Mouse (Mus musculus) neural tube, embryonic 12.5 days (tissue): ENCODE results near the gene Hunk. TPM values are rescaled to one million over a fixed set of nuclear protein-coding genes. Genes with fewer than 3 reads are reported as not detected.

Experiments
- ATAC-seq: fragments of 200-750 bp; cut with Nextera tagmentation; 2 replicates; pipeline ENCODE4 v1.8.0; 2017; ENCODE audit warnings: low read depth, mild to moderate bottlenecking, moderate TSS enrichment, moderate library complexity; ENCODE audit not compliant: low FRiP score
- H3K27ac ChIP-seq: fragments of 300-500 bp; sonication (generic); 2 replicates; pipeline ENCODE4 v1.5.1; 2016
- H3K27me3 ChIP-seq: fragments of 300-500 bp; sonication (generic); replicated peaks from 2 replicates; pipeline ENCODE4 v1.6.1; 2016; ENCODE audit warnings: mild to moderate bottlenecking
- H3K36me3 ChIP-seq: fragments of 300-500 bp; sonication (generic); 2 replicates; pipeline ENCODE4 v1.6.1; 2016; ENCODE audit warnings: mild to moderate bottlenecking
- H3K4me1 ChIP-seq: fragments of 300-500 bp; sonication (generic); 2 replicates; pipeline ENCODE4 v1.6.1; 2016
- H3K4me2 ChIP-seq: fragments of 300-500 bp; sonication (generic); replicated peaks from 2 replicates; pipeline ENCODE4 v1.6.1; 2016; ENCODE audit warnings: mild to moderate bottlenecking
- H3K4me3 ChIP-seq: fragments of 300-500 bp; sonication (generic); 2 replicates; pipeline ENCODE4 v1.5.1; 2016
- H3K9ac ChIP-seq: fragments of 300-500 bp; sonication (generic); 2 replicates; pipeline ENCODE4 v1.6.1; 2016; ENCODE audit warnings: mild to moderate bottlenecking
- H3K9me3 ChIP-seq: fragments of 300-500 bp; sonication (generic); 2 replicates; pipeline ENCODE4 v1.6.1; 2016; ENCODE audit warnings: mild to moderate bottlenecking
- WGBS: fragments of 180-500 bp; shearing (Covaris S2); methylation state at CpG from one replicate; pipeline ENCODE4 v1.1.7; 2016; 5-methylcytosine and 5-hydroxymethylcytosine counted together
- polyA plus RNA-seq: library from polyadenylated mRNA; unstranded; fragments of >200 nt; fragmentation: Nextera tagmentation; extraction: Ambion mirVana; gene quantifications from 2 replicates; pipeline ENCODE4 v1.2.1, GENCODE M21; 2016

The Hunk gene
- polyA plus RNA-seq, 1 experiment from 2014 or later = 12.1 TPM

GRCm38 (mm10) chr16:90521191-90521950 lies 135.6 kb downstream of the Hunk start:
- Histone ChIP-seq H3K27me3 (no peaks in the 10 kb centered on the region), H3K4me1 (peaks cover 20% of the 10 kb centered on the region), H3K9me3 (no peaks in the 10 kb centered on the region), H3K4me2 (peak overlapping the region; percentile 30), H3K36me3 (no peaks in the 10 kb centered on the region), H3K27ac (no peak overlapping the region), H3K9ac (0 out of 2 replicates have a peak overlapping the region, but pooled peaks have one; percentile 21), H3K4me3 (no peak overlapping the region)
- WGBS = 12% methylated on average over 10 of the region's 10 CpGs
- ATAC-seq = peak; percentile 61

- no peak overlapping the region for H3K27ac ChIP-seq
- H3K9me3 ChIP-seq = no peaks in the 10 kb centered on the region
- peak overlapping the region; percentile 30 for H3K4me2 ChIP-seq
- H3K4me1 ChIP-seq = peaks cover 20% of the 10 kb centered on the region
- peak; percentile 82 for ATAC-seq
- WGBS = 11% methylated on average over 3 of the region's 3 CpGs
- H3K27me3 ChIP-seq = no peaks in the 10 kb centered on the region
- H3K9ac ChIP-seq = 0 out of 2 replicates have a peak overlapping the region, but pooled peaks have one; percentile 21
- H3K4me3 ChIP-seq = no peak overlapping the region
- H3K36me3 ChIP-seq = no peaks in the 10 kb centered on the region
Observed at GRCm38 (mm10) chr16:90521951-90522255, 136.1 kb downstream of the Hunk start.

- no peak for ATAC-seq
Observed at GRCm38 (mm10) chr16:90522575-90522974, 136.8 kb downstream of the Hunk start.

GRCm38 (mm10) chr16:90523373-90523772 lies 137.6 kb downstream of the Hunk start:
- Histone ChIP-seq H3K4me1 (peaks cover 20% of the 10 kb centered on the region), H3K9ac (no peak overlapping the region), H3K36me3 (no peaks in the 10 kb centered on the region), H3K4me3 (no peak overlapping the region), H3K9me3 (no peaks in the 10 kb centered on the region), H3K27ac (no peak overlapping the region), H3K4me2 (no peak overlapping the region), H3K27me3 (no peaks in the 10 kb centered on the region)
- no peak for ATAC-seq
- WGBS = 35% methylated on average over 6 of the region's 6 CpGs

More at GRCm38 (mm10) chr16:90522575-90522974, 136.8 kb downstream of the Hunk start:
- Histone ChIP-seq H3K4me1 (peaks cover 20% of the 10 kb centered on the region), H3K27me3 (no peaks in the 10 kb centered on the region), H3K9ac (no peak overlapping the region), H3K9me3 (no peaks in the 10 kb centered on the region), H3K36me3 (no peaks in the 10 kb centered on the region), H3K4me2 (no peak overlapping the region), H3K27ac (no peak overlapping the region), H3K4me3 (no peak overlapping the region)
- 50% methylated on average over 1 of the region's 1 CpGs for WGBS

GRCm38 (mm10) chr16:90523894-90524293 lies 138.1 kb downstream of the Hunk start:
- Histone ChIP-seq H3K36me3 (no peaks in the 10 kb centered on the region), H3K27ac (no peak overlapping the region), H3K9ac (no peak overlapping the region), H3K4me3 (no peak overlapping the region), H3K9me3 (no peaks in the 10 kb centered on the region), H3K4me1 (peaks cover 20% of the 10 kb centered on the region), H3K27me3 (no peaks in the 10 kb centered on the region), H3K4me2 (no peak overlapping the region)
- WGBS = 96% methylated on average over 18 of the region's 18 CpGs
- no peak for ATAC-seq

GRCm38 (mm10) chr16:90524393-90524792 lies 138.6 kb downstream of the Hunk start:
- Histone ChIP-seq H3K9ac (no peak overlapping the region), H3K4me1 (peaks cover 20% of the 10 kb centered on the region), H3K4me2 (no peak overlapping the region), H3K27ac (no peak overlapping the region), H3K27me3 (no peaks in the 10 kb centered on the region), H3K9me3 (no peaks in the 10 kb centered on the region), H3K36me3 (no peaks in the 10 kb centered on the region), H3K4me3 (no peak overlapping the region)
- 98% methylated on average over 18 of the region's 18 CpGs for WGBS
- no peak for ATAC-seq

- Histone ChIP-seq H3K4me3 (no peak overlapping the region), H3K36me3 (no peaks in the 10 kb centered on the region), H3K4me1 (no peaks in the 10 kb centered on the region), H3K9me3 (no peaks in the 10 kb centered on the region; the same call in 1 of the 2 replicates), H3K9ac (no peak overlapping the region), H3K27me3 (no peaks in the 10 kb centered on the region), H3K27ac (no peak overlapping the region), H3K4me2 (no peak overlapping the region)
- no peak for ATAC-seq
- WGBS = 39% methylated on average over 10 of the region's 10 CpGs
Observed at GRCm38 (mm10) chr16:90533119-90533673, 147.4 kb downstream of the Hunk start.

- Histone ChIP-seq H3K36me3 (no peaks in the 10 kb centered on the region), H3K4me2 (no peak overlapping the region), H3K27ac (no peak overlapping the region), H3K9ac (no peak overlapping the region), H3K9me3 (no peaks in the 10 kb centered on the region; the same call in 1 of the 2 replicates), H3K4me3 (no peak overlapping the region), H3K4me1 (no peaks in the 10 kb centered on the region), H3K27me3 (no peaks in the 10 kb centered on the region)
- no peak for ATAC-seq
- 91% methylated on average over 8 of the region's 8 CpGs for WGBS
Observed at GRCm38 (mm10) chr16:90534591-90534990, 148.8 kb downstream of the Hunk start.

GRCm38 (mm10) chr16:90538926-90539325 lies 153.1 kb downstream of the Hunk start:
- no peak for ATAC-seq

GRCm38 (mm10) chr16:90541191-90541590 lies 155.4 kb downstream of the Hunk start:
- no peak for ATAC-seq
- no peaks in the 10 kb centered on the region for H3K27me3 ChIP-seq
- no peak overlapping the region for H3K9ac ChIP-seq
- 85% methylated on average over 2 of the region's 2 CpGs for WGBS
- no peaks in the 10 kb centered on the region; the same call in 1 of the 2 replicates for H3K9me3 ChIP-seq
- H3K4me1 ChIP-seq = no peaks in the 10 kb centered on the region
- no peak overlapping the region for H3K4me3 ChIP-seq
- H3K4me2 ChIP-seq = no peak overlapping the region
- no peak overlapping the region for H3K27ac ChIP-seq
- H3K36me3 ChIP-seq = no peaks in the 10 kb centered on the region

More at GRCm38 (mm10) chr16:90538926-90539325, 153.1 kb downstream of the Hunk start:
- Histone ChIP-seq H3K36me3 (no peaks in the 10 kb centered on the region), H3K9me3 (no peaks in the 10 kb centered on the region; the same call in 1 of the 2 replicates), H3K4me2 (no peak overlapping the region), H3K27ac (no peak overlapping the region), H3K4me3 (no peak overlapping the region), H3K27me3 (no peaks in the 10 kb centered on the region), H3K4me1 (no peaks in the 10 kb centered on the region), H3K9ac (no peak overlapping the region)
- 85% methylated on average over 5 of the region's 5 CpGs for WGBS

- no peak for ATAC-seq
- no peaks in the 10 kb centered on the region for H3K4me1 ChIP-seq
- H3K27ac ChIP-seq = no peak overlapping the region
- no peaks in the 10 kb centered on the region for H3K9me3 ChIP-seq
- H3K27me3 ChIP-seq = no peaks in the 10 kb centered on the region
- no peak overlapping the region for H3K9ac ChIP-seq
- H3K36me3 ChIP-seq = no peaks in the 10 kb centered on the region
- no peak overlapping the region for H3K4me3 ChIP-seq
- H3K4me2 ChIP-seq = no peak overlapping the region
- WGBS = 78% methylated on average over 10 of the region's 10 CpGs
Observed at GRCm38 (mm10) chr16:90542383-90542782, 156.6 kb downstream of the Hunk start.

GRCm38 (mm10) chr16:90544175-90544574 lies 158.4 kb downstream of the Hunk start:
- H3K4me1 ChIP-seq = no peaks in the 10 kb centered on the region
- no peaks in the 10 kb centered on the region for H3K27me3 ChIP-seq
- H3K36me3 ChIP-seq = no peaks in the 10 kb centered on the region
- no peak overlapping the region for H3K27ac ChIP-seq
- WGBS = 81% methylated on average over 9 of the region's 9 CpGs
- H3K4me2 ChIP-seq = no peak overlapping the region
- no peak overlapping the region for H3K9ac ChIP-seq
- no peak overlapping the region for H3K4me3 ChIP-seq
- H3K9me3 ChIP-seq = no peaks in the 10 kb centered on the region
- no peak for ATAC-seq

GRCm38 (mm10) chr16:90545509-90545908 lies 159.7 kb downstream of the Hunk start:
- no peak overlapping the region for H3K4me3 ChIP-seq
- no peaks in the 10 kb centered on the region for H3K27me3 ChIP-seq
- H3K4me2 ChIP-seq = no peak overlapping the region
- no peaks in the 10 kb centered on the region for H3K36me3 ChIP-seq
- no peak overlapping the region for H3K27ac ChIP-seq
- no peak overlapping the region for H3K9ac ChIP-seq
- no peak for ATAC-seq
- 65% methylated on average over 3 of the region's 3 CpGs for WGBS
- H3K9me3 ChIP-seq = no peaks in the 10 kb centered on the region
- no peaks in the 10 kb centered on the region for H3K4me1 ChIP-seq
